Mouse (Mus musculus): ENCODE measurements at regions not wholly inside any gene's neighbourhood (a gene's known extent, or its start where the extent isn't known, plus 50 kb on each side); places are given as distances from the start of the nearest gene placed in this dataset.

- ATAC-seq (ENCODE audit: low read depth) (no peak), DNase-seq (ENCODE audit: low spot score) (peak; percentile 69)
- Histone ChIP-seq H3K4me2 (ENCODE audit: low read depth, low read length) (peak overlapping the region; percentile 36), H3K4me3 (ENCODE audit: low read depth, low read length) (no peak overlapping the region), H3K9me3 (ENCODE audit: control insufficient read depth, low read length) (no peaks in the 10 kb centered on the region), H3K27me3 (replicated peaks; ENCODE audit: control insufficient read depth, insufficient read depth, low read length) (no peaks in the 10 kb centered on the region), H3K36me3 (ENCODE audit: control insufficient read depth, insufficient read depth, low read length) (no peaks in the 10 kb centered on the region), H3K27ac (replicated peaks; ENCODE audit: low read depth, low read length) (peak overlapping the region; percentile 49), H3K9ac (ENCODE audit: low read depth, low read length) (no peak overlapping the region), H3K4me1 (ENCODE audit: control insufficient read depth, insufficient read depth, low read length) (peaks cover 18% of the 10 kb centered on the region)
- WGBS = 27% methylated on average over 12 of the region's 12 CpGs
These were observed 370.9 kb downstream of the Wdr11 start for GRCm38 (mm10) chr7:129962575-129962974.

- Histone ChIP-seq H3K4me2 (ENCODE audit: low read depth, low read length) (no peak overlapping the region), H3K36me3 (ENCODE audit: control insufficient read depth, insufficient read depth, low read length) (no peaks in the 10 kb centered on the region), H3K9ac (ENCODE audit: low read depth, low read length) (no peak overlapping the region), H3K27ac (replicated peaks; ENCODE audit: low read depth, low read length) (peak overlapping the region; percentile 30; the same call in 1 of the 2 replicates), H3K4me3 (ENCODE audit: low read depth, low read length) (no peak overlapping the region), H3K4me1 (ENCODE audit: control insufficient read depth, insufficient read depth, low read length) (peaks cover 18% of the 10 kb centered on the region), H3K9me3 (ENCODE audit: control insufficient read depth, low read length) (no peaks in the 10 kb centered on the region), H3K27me3 (replicated peaks; ENCODE audit: control insufficient read depth, insufficient read depth, low read length) (no peaks in the 10 kb centered on the region)
- WGBS = 56% methylated on average over 8 of the region's 8 CpGs
- ATAC-seq (ENCODE audit: low read depth) (no peak), DNase-seq (ENCODE audit: low spot score) (no peak)
These were observed 372.5 kb downstream of the Wdr11 start for GRCm38 (mm10) chr7:129964192-129964591.

DNA sequence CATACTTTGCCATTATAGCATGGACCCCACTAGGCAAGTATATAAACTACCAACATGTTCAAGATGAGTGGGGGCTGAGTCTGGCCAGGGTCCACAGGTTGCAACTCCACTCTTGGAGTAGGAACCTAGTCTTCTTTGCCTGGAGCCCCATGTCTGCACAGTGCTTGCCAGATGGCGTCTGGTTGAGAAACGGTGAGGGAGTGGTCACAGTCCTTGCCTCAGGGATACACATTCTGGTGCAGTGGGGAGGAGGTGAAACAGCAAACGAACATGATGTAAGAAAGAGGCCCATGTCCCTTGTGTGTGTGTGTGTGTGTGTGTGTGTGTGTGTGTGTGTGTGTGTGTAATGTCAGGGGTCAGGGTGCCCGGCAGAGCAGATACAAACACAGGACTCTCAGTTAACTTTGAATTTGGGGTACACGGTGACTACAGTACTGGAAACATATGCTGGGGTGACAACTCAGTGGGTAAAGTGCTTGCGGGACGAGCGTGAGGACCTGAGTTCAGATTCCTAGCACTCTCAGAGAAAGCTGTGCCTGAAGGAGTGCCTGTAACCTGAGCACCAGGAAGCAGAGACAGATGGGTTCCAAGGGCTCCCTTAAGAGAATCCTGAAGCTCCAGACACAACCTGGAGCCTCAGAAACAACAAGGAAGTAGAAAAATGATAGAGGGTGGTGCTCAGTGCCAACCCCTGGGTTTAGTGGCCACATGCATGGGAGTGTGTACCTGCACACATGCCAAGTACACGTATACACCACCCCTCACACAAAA lies 373.8 kb downstream of the Wdr11 start:
- Histone ChIP-seq H3K4me1 (ENCODE audit: control insufficient read depth, insufficient read depth, low read length) (peaks cover 18% of the 10 kb centered on the region), H3K9me3 (ENCODE audit: control insufficient read depth, low read length) (no peaks in the 10 kb centered on the region), H3K4me2 (ENCODE audit: low read depth, low read length) (no peak overlapping the region), H3K4me3 (ENCODE audit: low read depth, low read length) (no peak overlapping the region), H3K27ac (replicated peaks; ENCODE audit: low read depth, low read length) (no peak overlapping the region; the same call in 1 of the 2 replicates), H3K9ac (ENCODE audit: low read depth, low read length) (no peak overlapping the region), H3K27me3 (replicated peaks; ENCODE audit: control insufficient read depth, insufficient read depth, low read length) (no peaks in the 10 kb centered on the region), H3K36me3 (ENCODE audit: control insufficient read depth, insufficient read depth, low read length) (no peaks in the 10 kb centered on the region)
- ATAC-seq (ENCODE audit: low read depth) = no peak; the same call in 1 of the 2 replicates
- DNase-seq (ENCODE audit: low spot score) = no peak
- 59% methylated on average over 9 of the region's 9 CpGs for WGBS

DNA sequence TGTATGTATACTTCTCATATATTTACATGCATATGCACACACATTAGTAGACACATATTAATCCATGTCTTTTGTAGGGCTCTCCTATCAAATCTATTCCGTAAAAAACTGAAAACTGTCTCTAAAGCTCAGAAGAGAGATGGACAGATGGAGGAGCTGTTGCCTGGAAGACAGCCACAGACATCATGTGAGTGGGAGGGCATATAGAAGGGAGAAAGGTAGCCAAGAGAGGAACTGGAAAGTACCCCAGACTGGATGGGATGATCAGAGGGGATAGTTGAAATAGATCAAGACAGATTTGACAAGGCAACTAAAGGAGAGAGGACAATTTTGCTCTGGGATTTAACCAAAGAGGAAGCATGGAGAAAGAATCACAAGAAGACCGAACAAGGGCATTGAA lies 375.1 kb downstream of the Wdr11 start:
- Histone ChIP-seq H3K9me3 (ENCODE audit: control insufficient read depth, low read length) (no peaks in the 10 kb centered on the region), H3K4me3 (ENCODE audit: low read depth, low read length) (no peak overlapping the region), H3K27ac (replicated peaks; ENCODE audit: low read depth, low read length) (no peak overlapping the region), H3K4me2 (ENCODE audit: low read depth, low read length) (no peak overlapping the region), H3K4me1 (ENCODE audit: control insufficient read depth, insufficient read depth, low read length) (peaks cover 15% of the 10 kb centered on the region), H3K27me3 (replicated peaks; ENCODE audit: control insufficient read depth, insufficient read depth, low read length) (no peaks in the 10 kb centered on the region), H3K9ac (ENCODE audit: low read depth, low read length) (no peak overlapping the region), H3K36me3 (ENCODE audit: control insufficient read depth, insufficient read depth, low read length) (no peaks in the 10 kb centered on the region)
- ATAC-seq (ENCODE audit: low read depth) = no peak
- no peak for DNase-seq (ENCODE audit: low spot score)
- WGBS = 97% methylated on average over 2 of the region's 2 CpGs

DNA sequence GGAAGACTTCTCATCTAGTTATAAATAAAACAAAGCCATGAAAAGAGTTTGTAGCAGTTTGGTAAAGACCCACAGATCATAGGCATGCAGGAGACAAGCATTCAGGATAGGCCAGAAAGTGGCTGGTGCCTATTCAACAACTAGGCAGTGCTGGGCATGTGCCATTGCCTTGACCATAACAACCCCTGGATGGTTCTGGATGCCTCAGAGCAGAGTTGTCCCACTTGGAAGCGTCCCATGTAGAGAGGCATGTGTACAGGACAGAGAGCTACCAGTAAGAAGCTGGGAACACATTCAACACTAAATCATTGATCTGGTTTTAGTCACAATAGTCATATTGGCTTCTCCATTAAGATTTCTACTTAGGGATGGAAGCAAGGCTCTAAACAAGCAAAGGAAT lies 378.5 kb downstream of the Wdr11 start:
- peaks cover 1% of the 10 kb centered on the region; the same call in 1 of the 2 replicates for H3K4me1 ChIP-seq (ENCODE audit: control insufficient read depth, insufficient read depth, low read length)
- ATAC-seq (ENCODE audit: low read depth) (no peak), DNase-seq (ENCODE audit: low spot score) (no peak)
- no peaks in the 10 kb centered on the region for H3K36me3 ChIP-seq (ENCODE audit: control insufficient read depth, insufficient read depth, low read length)
- H3K9me3 ChIP-seq (ENCODE audit: control insufficient read depth, low read length) = no peaks in the 10 kb centered on the region
- H3K4me2 ChIP-seq (ENCODE audit: low read depth, low read length) = no peak overlapping the region
- no peak overlapping the region for H3K27ac ChIP-seq (replicated peaks; ENCODE audit: low read depth, low read length)
- 83% methylated on average over 1 of the region's 1 CpGs for WGBS
- H3K9ac ChIP-seq (ENCODE audit: low read depth, low read length) = no peak overlapping the region
- H3K4me3 ChIP-seq (ENCODE audit: low read depth, low read length) = no peak overlapping the region
- H3K27me3 ChIP-seq (replicated peaks; ENCODE audit: control insufficient read depth, insufficient read depth, low read length) = no peaks in the 10 kb centered on the region

DNA sequence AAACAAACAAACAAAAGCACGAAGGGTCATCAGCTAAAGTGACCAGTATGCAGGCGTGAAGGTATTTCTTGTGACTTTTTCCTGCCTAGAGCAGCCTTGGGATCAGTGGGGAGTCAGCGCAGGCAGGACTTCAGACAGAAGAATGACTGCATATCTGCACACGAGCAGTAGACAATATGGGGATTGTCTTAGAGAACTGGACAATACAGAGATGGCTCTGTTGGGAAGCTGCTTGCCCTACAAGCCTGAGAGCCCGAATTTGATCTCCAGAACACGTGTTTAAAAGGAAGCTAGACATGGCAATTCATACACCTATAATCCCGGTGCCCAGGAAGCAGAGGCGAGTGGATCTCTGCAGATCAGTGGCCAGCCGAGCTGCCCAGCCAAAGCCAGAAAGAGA lies 382.5 kb downstream of the Wdr11 start:
- no peak overlapping the region for H3K4me2 ChIP-seq (ENCODE audit: low read depth, low read length)
- no peak overlapping the region for H3K4me3 ChIP-seq (ENCODE audit: low read depth, low read length)
- DNase-seq (ENCODE audit: low spot score) (no peak), ATAC-seq (ENCODE audit: low read depth) (no peak)
- H3K9ac ChIP-seq (ENCODE audit: low read depth, low read length) = no peak overlapping the region
- H3K9me3 ChIP-seq (ENCODE audit: control insufficient read depth, low read length) = no peaks in the 10 kb centered on the region
- H3K36me3 ChIP-seq (ENCODE audit: control insufficient read depth, insufficient read depth, low read length) = no peaks in the 10 kb centered on the region
- WGBS = 59% methylated on average over 9 of the region's 9 CpGs
- no peaks in the 10 kb centered on the region for H3K27me3 ChIP-seq (replicated peaks; ENCODE audit: control insufficient read depth, insufficient read depth, low read length)
- peak overlapping the region; percentile 63 for H3K27ac ChIP-seq (replicated peaks; ENCODE audit: low read depth, low read length)
- peaks cover 4% of the 10 kb centered on the region; the same call in 1 of the 2 replicates for H3K4me1 ChIP-seq (ENCODE audit: control insufficient read depth, insufficient read depth, low read length)

- DNase-seq (ENCODE audit: low spot score) (peak; percentile 84), ATAC-seq (ENCODE audit: low read depth) (peak; percentile 56)
- Histone ChIP-seq H3K27me3 (replicated peaks; ENCODE audit: control insufficient read depth, insufficient read depth, low read length) (no peaks in the 10 kb centered on the region), H3K4me1 (ENCODE audit: control insufficient read depth, insufficient read depth, low read length) (peaks cover 4% of the 10 kb centered on the region; the same call in 1 of the 2 replicates), H3K4me3 (ENCODE audit: low read depth, low read length) (no peak overlapping the region), H3K9ac (ENCODE audit: low read depth, low read length) (no peak overlapping the region), H3K9me3 (ENCODE audit: control insufficient read depth, low read length) (no peaks in the 10 kb centered on the region), H3K27ac (replicated peaks; ENCODE audit: low read depth, low read length) (peak overlapping the region; percentile 77), H3K36me3 (ENCODE audit: control insufficient read depth, insufficient read depth, low read length) (no peaks in the 10 kb centered on the region), H3K4me2 (ENCODE audit: low read depth, low read length) (no peak overlapping the region)
- 65% methylated on average over 11 of the region's 11 CpGs for WGBS
These were observed 383.2 kb downstream of the Wdr11 start for GRCm38 (mm10) chr7:129974837-129975236.

GRCm38 (mm10) chr7:129975781-129976514 lies 384.3 kb downstream of the Wdr11 start:
- Histone ChIP-seq H3K4me2 (ENCODE audit: low read depth, low read length) (no peak overlapping the region; the same call in 1 of the 2 replicates), H3K36me3 (ENCODE audit: control insufficient read depth, insufficient read depth, low read length) (no peaks in the 10 kb centered on the region), H3K9me3 (ENCODE audit: control insufficient read depth, low read length) (no peaks in the 10 kb centered on the region), H3K27me3 (replicated peaks; ENCODE audit: control insufficient read depth, insufficient read depth, low read length) (no peaks in the 10 kb centered on the region), H3K4me3 (ENCODE audit: low read depth, low read length) (no peak overlapping the region), H3K27ac (replicated peaks; ENCODE audit: low read depth, low read length) (peak overlapping the region; percentile 77), H3K4me1 (ENCODE audit: control insufficient read depth, insufficient read depth, low read length) (peaks cover 4% of the 10 kb centered on the region; the same call in 1 of the 2 replicates), H3K9ac (ENCODE audit: low read depth, low read length) (no peak overlapping the region)
- DNase-seq (ENCODE audit: low spot score) (peak; percentile 89), ATAC-seq (ENCODE audit: low read depth) (peak; percentile 85; the same call in 1 of the 2 replicates)
- WGBS = 47% methylated on average over 21 of the region's 21 CpGs
